ENCODE assay signal across 13 mouse cellular contexts in genomic region chr12:12842247-12842957, GRCm38 (mm10).
A peak's percentile ranks its signal among the peaks of the same experiment; 100 is the strongest.
DNase-seq lines count a peak whose midpoint lies in the region; ATAC-seq lines count a peak whose summit lies in the region.
"Had no signal": no experiment of that assay in that cellular context is flagged by ENCODE, and none has a peak within 500 bp of the region (broad histone marks: within the 10 kb centered on the region; RNA-seq: fewer than 3 reads in every experiment).

No protein-coding gene starts in this region.

- H3K9me3 ChIP-seq in kidney, embryonic 15.5 days (replicated peaks), result no peaks in the 10 kb centered on the region
- no peaks in the 10 kb centered on the region for H3K9me3 ChIP-seq in hindbrain, embryonic 11.5 days (ENCODE audit: control insufficient read depth, low read length)
- no peaks in the 10 kb centered on the region for H3K9me3 ChIP-seq in midbrain, embryonic 14.5 days (ENCODE audit: control insufficient read depth, low read length)
- H3K9me3 ChIP-seq: liver, embryonic 12.5 days had no signal

- H3K4me1 ChIP-seq in kidney, embryonic 15.5 days, result peaks cover 32% of the 10 kb centered on the region
- H3K4me1 ChIP-seq in hindbrain, embryonic 11.5 days (replicated peaks; ENCODE audit: control insufficient read depth, insufficient read depth, low read length), result peaks cover 8% of the 10 kb centered on the region; the same call in 1 of the 2 replicates
- H3K4me1 ChIP-seq in midbrain, embryonic 14.5 days (ENCODE audit: control insufficient read depth, insufficient read depth, low read length), result peaks cover 13% of the 10 kb centered on the region

- no peak overlapping the region for H3K9ac ChIP-seq in kidney, embryonic 15.5 days
- H3K9ac ChIP-seq in hindbrain, embryonic 11.5 days (ENCODE audit: low read depth, low read length), result no peak overlapping the region
- no peak overlapping the region for H3K9ac ChIP-seq in midbrain, embryonic 14.5 days (replicated peaks; ENCODE audit: low read length)
- H3K9ac ChIP-seq: liver, embryonic 12.5 days had no signal

- ATAC-seq in kidney, embryonic 15.5 days (replicated peaks; ENCODE audit: low FRiP score), result peak; percentile 64
- no peak for ATAC-seq in hindbrain, embryonic 11.5 days (ENCODE audit: low FRiP score)
- ATAC-seq in midbrain, embryonic 14.5 days (ENCODE audit: low FRiP score, low TSS enrichment), result no peak
- ATAC-seq: liver, embryonic 12.5 days had no signal

- no peak for DNase-seq in kidney, postnatal 36 days
- peak; percentile 63 for DNase-seq in embryo, embryonic 11 days
- peak; percentile 24 for DNase-seq in hindbrain, embryonic 11.5 days (ENCODE audit: low spot score)
- DNase-seq in midbrain, embryonic 14.5 days, result peak; percentile 45
- no peak for DNase-seq in layer of hippocampus, postnatal 36 days
- DNase-seq in spleen, postnatal 36 days (ENCODE audit: low spot score in 2 of 2), result no peak
- no peak for DNase-seq in spleen, adult 18-20 months
- DNase-seq: adrenal gland, postnatal 25 days; cerebellum, adult 9-10 months; lung, postnatal 36 days had no signal

- peak overlapping the region; percentile 61 for H3K4me2 ChIP-seq in kidney, embryonic 15.5 days
- no peak overlapping the region for H3K4me2 ChIP-seq in hindbrain, embryonic 11.5 days (replicated peaks; ENCODE audit: low read depth, low read length)
- no peak overlapping the region for H3K4me2 ChIP-seq in midbrain, embryonic 14.5 days (ENCODE audit: low read length)
- H3K4me2 ChIP-seq: liver, embryonic 12.5 days had no signal

- no peaks in the 10 kb centered on the region for H3K36me3 ChIP-seq in kidney, embryonic 15.5 days
- H3K36me3 ChIP-seq in hindbrain, embryonic 11.5 days (ENCODE audit: control insufficient read depth, insufficient read depth, low read length), result no peaks in the 10 kb centered on the region
- no peaks in the 10 kb centered on the region for H3K36me3 ChIP-seq in midbrain, embryonic 14.5 days (ENCODE audit: control insufficient read depth, insufficient read depth, low read length)
- H3K36me3 ChIP-seq: liver, embryonic 12.5 days had no signal

- peak overlapping the region; percentile 78 for H3K27ac ChIP-seq in kidney, embryonic 15.5 days
- H3K27ac ChIP-seq in hindbrain, embryonic 11.5 days (ENCODE audit: low read depth, low read length), result no peak overlapping the region
- H3K27ac ChIP-seq in midbrain, embryonic 14.5 days (replicated peaks; ENCODE audit: low read depth, low read length), result no peak overlapping the region
- H3K27ac ChIP-seq: liver, embryonic 12.5 days had no signal

- H3K27me3 ChIP-seq in kidney, embryonic 15.5 days, result no peaks in the 10 kb centered on the region
- H3K27me3 ChIP-seq in hindbrain, embryonic 11.5 days (ENCODE audit: control insufficient read depth, insufficient read depth, low read length), result no peaks in the 10 kb centered on the region
- no peaks in the 10 kb centered on the region for H3K27me3 ChIP-seq in midbrain, embryonic 14.5 days (ENCODE audit: control insufficient read depth, insufficient read depth, low read length)
- H3K27me3 ChIP-seq: CH12.LX; liver, embryonic 12.5 days had no signal

- whole genome bisulfite sequencing in kidney, embryonic 15.5 days, result 11% methylated on average over 17 of the region's 17 CpGs
- 40% methylated on average over 17 of the region's 17 CpGs for WGBS in hindbrain, embryonic 11.5 days
- WGBS in midbrain, embryonic 14.5 days, result 22% methylated on average over 17 of the region's 17 CpGs

- no peak overlapping the region for H3K4me3 ChIP-seq in kidney, embryonic 15.5 days (replicated peaks)
- no peak overlapping the region for H3K4me3 ChIP-seq in hindbrain, embryonic 11.5 days (ENCODE audit: low read depth, low read length)
- H3K4me3 ChIP-seq in midbrain, embryonic 14.5 days (replicated peaks; ENCODE audit: low read depth, low read length), result no peak overlapping the region
- H3K4me3 ChIP-seq: liver, embryonic 12.5 days had no signal

Comparison
In these comparisons a context has a peak if more than half of its experiments do, and no peak if none do; other contexts are left out.
1. DNase-seq: peak in embryo, embryonic 11 days (single experiment), hindbrain, embryonic 11.5 days (single experiment) and midbrain, embryonic 14.5 days (single experiment); none in kidney, postnatal 36 days (0 of 2), layer of hippocampus, postnatal 36 days (0 of 2), spleen, postnatal 36 days (0 of 2) and spleen, adult 18-20 months (0 of 2).